Mouse (Mus musculus): Measurements from ENCODE around the gene Opa1.

GRCm38 (mm10) chr16:29533641-29534040, 45.5 kb upstream of the Opa1 start:
- TF ChIP-seq POLR2A (IDR thresholded peaks at IDR 0.05; ENCODE audit: borderline replicate concordance, extremely low read depth, low read depth, low read length) = no peak
- TF ChIP-seq CTCF (IDR thresholded peaks at IDR 0.05; ENCODE audit: insufficient read depth, low read length) = no peak
